ENCODE assay signal across 8 mouse cellular contexts in the genomic region with DNA sequence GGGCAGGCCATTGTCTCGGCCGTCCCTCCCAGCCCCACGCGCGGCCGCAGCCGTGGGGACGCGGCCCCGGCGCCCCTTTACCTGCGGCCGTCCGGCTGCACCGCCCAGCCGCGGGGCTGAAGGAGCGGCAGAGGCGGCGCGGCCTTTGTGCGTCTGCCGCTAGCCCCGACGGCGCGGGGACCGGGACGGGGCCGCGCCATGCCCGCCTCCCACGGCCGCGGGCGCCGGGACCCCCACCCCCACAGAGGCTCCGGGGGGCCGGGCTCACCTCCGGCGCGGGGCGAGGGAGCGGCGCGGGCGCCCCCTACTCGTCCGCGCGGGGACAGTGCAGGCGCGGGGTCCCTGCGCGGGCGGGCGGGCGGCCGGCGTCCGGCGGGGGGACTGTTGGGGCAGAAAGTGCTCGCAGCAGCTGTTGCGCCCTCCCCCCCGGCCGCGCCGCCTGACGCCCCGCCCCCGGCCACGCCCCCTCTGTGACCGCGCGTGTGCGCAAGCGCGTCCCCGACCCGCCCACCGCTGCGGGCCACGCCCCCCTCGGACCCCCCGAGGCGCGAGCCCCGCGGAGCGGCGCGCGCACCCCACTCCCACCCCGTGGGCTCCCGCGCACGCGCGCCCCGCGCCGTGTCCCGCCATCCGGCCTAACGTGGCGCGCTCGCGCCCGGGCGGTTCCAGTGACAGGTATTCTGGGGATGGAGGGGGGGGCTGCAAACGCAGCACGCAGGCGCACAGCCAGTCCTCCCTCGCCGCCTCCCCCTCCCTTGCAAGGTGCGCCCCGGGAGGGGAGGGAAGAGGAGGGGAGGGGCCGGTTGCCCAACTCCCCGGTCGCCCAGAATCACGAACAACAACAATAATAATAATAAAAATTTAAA. TPM values are rescaled to one million over a fixed set of nuclear protein-coding genes. Genes with fewer than 3 reads are reported as not detected.
DNase-seq lines count a peak whose midpoint lies in the region; ATAC-seq and TF ChIP-seq lines count a peak whose summit lies in the region.

No protein-coding gene starts in this region.

- peak; percentile 46 for ATAC-seq in CD4-positive, CD25-positive, alpha-beta regulatory T cell, adult 4 months
- peak; percentile 88 for ATAC-seq in forebrain, embryonic 12.5 days (ENCODE audit: low FRiP score)
- peak; percentile 90 for ATAC-seq in lung, embryonic 14.5 days (ENCODE audit: insufficient read depth)

- intact Hi-C loops in heart, postnatal 14 days (cut with DNase I): loop anchor here (5.0 kb wide), 1 partner anchor 76 kb away; no protein-coding TSS in a partner anchor

- H3K27me3 ChIP-seq in forebrain, embryonic 12.5 days: 0 out of 2 replicates have a peak, but pooled peaks cover 4% of the 10 kb centered on the region
- H3K27me3 ChIP-seq in lung, embryonic 14.5 days (ENCODE audit: insufficient read depth, low read length): no peaks in the 10 kb centered on the region

- peak overlapping the region; percentile 98 for H3K27ac ChIP-seq in bone marrow, adult 2 months (ENCODE audit: control insufficient read depth, insufficient read depth, low read depth, low read length, poor library complexity)
- peak overlapping the region; percentile 91 for H3K27ac ChIP-seq in forebrain, embryonic 12.5 days
- peak overlapping the region; percentile 97 for H3K27ac ChIP-seq in lung, embryonic 14.5 days (ENCODE audit: low read depth)
- H3K27ac ChIP-seq in olfactory bulb, adult 2 months (ENCODE audit: insufficient read depth, low read depth, low read length): no peak overlapping the region

- peak; percentile 91 to 93 for DNase-seq in heart, postnatal 14 days
- peak; percentile 19 to 44 for DNase-seq in layer of hippocampus, adult 18-20 months (ENCODE audit: low spot score in 2 of 2)
- peak; percentile 93 for DNase-seq in lung, embryonic 14.5 days
- peak; percentile 89 to 92 for DNase-seq in thymus, adult 18-20 months

- no peaks in the 10 kb centered on the region for H3K36me3 ChIP-seq in forebrain, embryonic 12.5 days (replicated peaks)
- no peaks in the 10 kb centered on the region for H3K36me3 ChIP-seq in lung, embryonic 14.5 days (ENCODE audit: insufficient read depth)

- no peaks in the 10 kb centered on the region for H3K9me3 ChIP-seq in forebrain, embryonic 12.5 days
- H3K9me3 ChIP-seq in lung, embryonic 14.5 days (ENCODE audit: low read depth, low read length): no peaks in the 10 kb centered on the region

- H3K4me2 ChIP-seq in forebrain, embryonic 12.5 days: peak overlapping the region; percentile 68
- H3K4me2 ChIP-seq in lung, embryonic 14.5 days: peak overlapping the region; percentile 91

- peaks cover 6% of the 10 kb centered on the region; the same call in 1 of the 2 replicates for H3K4me1 ChIP-seq in bone marrow, adult 2 months (ENCODE audit: control insufficient read depth, insufficient read depth, low read length)
- peaks cover 66% of the 10 kb centered on the region for H3K4me1 ChIP-seq in forebrain, embryonic 12.5 days
- H3K4me1 ChIP-seq in lung, embryonic 14.5 days (ENCODE audit: insufficient read depth): peaks cover 22% of the 10 kb centered on the region
- H3K4me1 ChIP-seq in olfactory bulb, adult 2 months (ENCODE audit: control insufficient read depth, insufficient read depth, low read length): peaks cover 5% of the 10 kb centered on the region; the same call in 1 of the 2 replicates

- under 1% methylated on average over 103 of the region's 122 CpGs for WGBS in bone marrow, adult 2 months
- 1% methylated on average over 70 of the region's 122 CpGs for WGBS in forebrain, embryonic 12.5 days
- WGBS in lung, embryonic 14.5 days: 2% methylated on average over 78 of the region's 122 CpGs
- WGBS in olfactory bulb, adult 2 months: under 1% methylated on average over 106 of the region's 122 CpGs

- H3K4me3 ChIP-seq in bone marrow, adult 2 months (replicated peaks; ENCODE audit: control insufficient read depth, low read depth, low read length): peak overlapping the region; percentile 77
- peak overlapping the region; percentile 92 for H3K4me3 ChIP-seq in forebrain, embryonic 12.5 days (replicated peaks)
- H3K4me3 ChIP-seq in lung, embryonic 14.5 days (ENCODE audit: low read depth, low read length): peak overlapping the region; percentile 96
- H3K4me3 ChIP-seq in olfactory bulb, adult 2 months (ENCODE audit: insufficient read depth, low read depth, low read length): peak overlapping the region; percentile 73

- no peak for TF ChIP-seq CTCF in bone marrow, adult 2 months (IDR thresholded peaks at IDR 0.05; ENCODE audit: control insufficient read depth, insufficient read depth, low read length)
- no peak for TF ChIP-seq CTCF in lung, embryonic 14.5 days (IDR thresholded peaks at IDR 0.05; ENCODE audit: low read depth)
- no peak for TF ChIP-seq CTCF in olfactory bulb, adult 2 months (IDR thresholded peaks at IDR 0.05; ENCODE audit: insufficient read depth, low read depth, low read length)

- peak; percentile 11; the same call in 1 of the 2 replicates for TF ChIP-seq POLR2A in bone marrow, adult 2 months (IDR thresholded peaks at IDR 0.05; ENCODE audit: borderline replicate concordance, control insufficient read depth, low read depth, low read length)
- TF ChIP-seq POLR2A in olfactory bulb, adult 2 months (IDR thresholded peaks at IDR 0.05; ENCODE audit: insufficient read depth, low read depth, low read length): 0 out of 2 replicates have a peak, but pooled peaks have one; percentile 26

- H3K9ac ChIP-seq in forebrain, embryonic 12.5 days: peak overlapping the region; percentile 94
- H3K9ac ChIP-seq in lung, embryonic 14.5 days: peak overlapping the region; percentile 98

RNA-seq across cellular contexts. Expression of a gene that starts 16.9 kb away (rescaled TPM):
- 10 to 100 TPM in 1 of 2 experiments, 1 to 10 TPM in 1; 8.1 to 10.4 TPM for polyA plus RNA-seq in CD4-positive, CD25-positive, alpha-beta regulatory T cell, adult 4 months (2017; shearing (Covaris generic))
- polyA plus RNA-seq in bone marrow, adult 2 months (2011; ENCODE audit: insufficient read depth, insufficient read length, low replicate concordance, missing spikeins): 10.1 and 23.7 TPM in 2 replicates
- 3.6 and 4.5 TPM in 2 replicates for polyA plus RNA-seq in forebrain, embryonic 12.5 days (2016; fragmentation: Nextera tagmentation; extraction: Ambion mirVana)
- 10 to 100 TPM; 14.3 to 17.1 TPM for total RNA-seq in heart, postnatal 14 days (2021)
- total RNA-seq in layer of hippocampus, adult 18-20 months (2021): 1 to 10 TPM; 4.2 TPM
- polyA plus RNA-seq in lung, embryonic 14.5 days (2014; fragmentation: Nextera tagmentation; extraction: Ambion mirVana): 4.9 and 6.0 TPM in 2 replicates
- polyA plus RNA-seq in olfactory bulb, adult 2 months (2012; ENCODE audit: insufficient read depth, insufficient read length, low replicate concordance, missing spikeins): not detected in 2 replicates

Comparison
In these comparisons a context has a peak if more than half of its experiments do, and no peak if none do; other contexts are left out.
1. DNase-seq: peak in every context shown above with its lines; median percentile 93 in lung, embryonic 14.5 days; 92 in heart, postnatal 14 days; 90 in thymus, adult 18-20 months; 32 in layer of hippocampus, adult 18-20 months.